Mouse (Mus musculus) heart, embryonic 11.5 days (tissue): ENCODE data around the gene Nhsl1. TPM values are rescaled to one million over a fixed set of nuclear protein-coding genes. Genes with fewer than 3 reads are reported as not detected.
A peak's percentile ranks its signal among the peaks of the same experiment; 100 is the strongest.

Experiments
- ATAC-seq: fragments of 200-750 bp; cut with Nextera tagmentation; replicated peaks from 2 replicates; pipeline ENCODE4 v1.8.0; 2017; ENCODE audit warnings: moderate library complexity; ENCODE audit not compliant: insufficient number of reproducible peaks, low FRiP score, low TSS enrichment
- H3K27ac ChIP-seq: fragments of 300-500 bp; sonication (generic); 2 replicates; pipeline ENCODE4 v1.5.1; 2014; ENCODE audit warnings: mild to moderate bottlenecking, low read depth, low read length
- H3K27me3 ChIP-seq: fragments of 300-500 bp; sonication (generic); 2 replicates; pipeline ENCODE4 v1.6.1; 2014; ENCODE audit warnings: mild to moderate bottlenecking, low read length, mixed read lengths; ENCODE audit not compliant: control insufficient read depth, insufficient read depth
- H3K36me3 ChIP-seq: fragments of 300-500 bp; sonication (generic); 2 replicates; pipeline ENCODE4 v1.6.1; 2014; ENCODE audit warnings: mild to moderate bottlenecking, low read length, moderate library complexity, mixed read lengths; ENCODE audit not compliant: control insufficient read depth, insufficient read depth
- H3K4me1 ChIP-seq: fragments of 300-500 bp; sonication (generic); 2 replicates; pipeline ENCODE4 v1.6.1; 2014; ENCODE audit warnings: low read length; ENCODE audit not compliant: control insufficient read depth, insufficient read depth
- H3K4me2 ChIP-seq: fragments of 300-500 bp; sonication (generic); 2 replicates; pipeline ENCODE4 v1.6.1; 2014; ENCODE audit warnings: mild to moderate bottlenecking, moderate library complexity
- H3K4me3 ChIP-seq: fragments of 300-500 bp; sonication (generic); 2 replicates; pipeline ENCODE4 v1.5.1; 2014; ENCODE audit warnings: low read depth, low read length
- H3K9ac ChIP-seq: fragments of 300-500 bp; sonication (generic); 2 replicates; pipeline ENCODE4 v1.6.1; 2014; ENCODE audit warnings: mild to moderate bottlenecking, low read depth, low read length, moderate library complexity
- H3K9me3 ChIP-seq: fragments of 300-500 bp; sonication (generic); replicated peaks from 2 replicates; pipeline ENCODE4 v1.6.1; 2016; ENCODE audit warnings: low read length; ENCODE audit not compliant: control insufficient read depth
- WGBS: fragments of 180-500 bp; shearing (Covaris S2); extraction: QIAGEN DNeasy Blood & Tissue Kit; methylation state at CpG from one replicate; pipeline ENCODE4 v1.1.7; 2014; ENCODE audit not compliant: insufficient replicate concordance; 5-methylcytosine and 5-hydroxymethylcytosine counted together
- polyA plus RNA-seq: library from polyadenylated mRNA; unstranded; fragments of >200 nt; fragmentation: Nextera tagmentation; extraction: Ambion mirVana; gene quantifications from 2 replicates; pipeline ENCODE4 v1.2.1, GENCODE M21; 2014

Nhsl1 gene
- polyA plus RNA-seq, 1 experiment from 2014 or later: 13.6 TPM

- no peak for ATAC-seq
- no peak overlapping the region for H3K27ac ChIP-seq
- no peaks in the 10 kb centered on the region for H3K27me3 ChIP-seq
- H3K9ac ChIP-seq: no peak overlapping the region
- no peak overlapping the region for H3K4me3 ChIP-seq
- H3K4me2 ChIP-seq: no peak overlapping the region
- WGBS: 76% methylated on average over 15 of the region's 15 CpGs
- H3K4me1 ChIP-seq: 0 out of 2 replicates have a peak, but pooled peaks cover 4% of the 10 kb centered on the region
- peaks cover 6% of the 10 kb centered on the region; the same call in 1 of the 2 replicates for H3K36me3 ChIP-seq
- H3K9me3 ChIP-seq: no peaks in the 10 kb centered on the region
Measured at GRCm38 (mm10) chr10:18525311-18525710, 206.5 kb downstream of the Nhsl1 start.

GRCm38 (mm10) chr10:18525726-18526125 is 206.9 kb downstream of the Nhsl1 start:
- Histone ChIP-seq H3K27ac (no peak overlapping the region), H3K4me2 (no peak overlapping the region), H3K36me3 (peaks cover 6% of the 10 kb centered on the region; the same call in 1 of the 2 replicates), H3K9me3 (no peaks in the 10 kb centered on the region), H3K27me3 (no peaks in the 10 kb centered on the region), H3K4me3 (no peak overlapping the region), H3K9ac (no peak overlapping the region), H3K4me1 (0 out of 2 replicates have a peak, but pooled peaks cover 4% of the 10 kb centered on the region)
- WGBS: 39% methylated on average over 9 of the region's 9 CpGs
- ATAC-seq: no peak

GRCm38 (mm10) chr10:18526184-18526850 is 207.5 kb downstream of the Nhsl1 start:
- Histone ChIP-seq H3K36me3 (peaks cover 7% of the 10 kb centered on the region), H3K27ac (no peak overlapping the region), H3K9ac (no peak overlapping the region), H3K4me1 (0 out of 2 replicates have a peak, but pooled peaks cover 4% of the 10 kb centered on the region), H3K9me3 (no peaks in the 10 kb centered on the region), H3K4me3 (no peak overlapping the region), H3K4me2 (no peak overlapping the region), H3K27me3 (no peaks in the 10 kb centered on the region)
- 0 out of 2 replicates have a peak, but pooled peaks have one; percentile 14 for ATAC-seq
- WGBS: 68% methylated on average over 22 of the region's 22 CpGs

- no peak overlapping the region for H3K27ac ChIP-seq
- H3K27me3 ChIP-seq: no peaks in the 10 kb centered on the region
- 0 out of 2 replicates have a peak, but pooled peaks cover 4% of the 10 kb centered on the region for H3K4me1 ChIP-seq
- H3K4me3 ChIP-seq: no peak overlapping the region
- no peak overlapping the region for H3K9ac ChIP-seq
- 70% methylated on average over 20 of the region's 20 CpGs for WGBS
- ATAC-seq: 0 out of 2 replicates have a peak, but pooled peaks have one; percentile 2
- H3K36me3 ChIP-seq: peaks cover 13% of the 10 kb centered on the region
- no peaks in the 10 kb centered on the region for H3K9me3 ChIP-seq
- H3K4me2 ChIP-seq: no peak overlapping the region
Measured at GRCm38 (mm10) chr10:18526851-18527675, 208.3 kb downstream of the Nhsl1 start.

GRCm38 (mm10) chr10:18527766-18528165 is 209.0 kb downstream of the Nhsl1 start:
- 0 out of 2 replicates have a peak, but pooled peaks cover 4% of the 10 kb centered on the region for H3K4me1 ChIP-seq
- H3K27ac ChIP-seq: no peak overlapping the region
- no peak overlapping the region for H3K9ac ChIP-seq
- H3K4me2 ChIP-seq: no peak overlapping the region
- no peaks in the 10 kb centered on the region for H3K27me3 ChIP-seq
- no peaks in the 10 kb centered on the region for H3K9me3 ChIP-seq
- WGBS: 73% methylated on average over 7 of the region's 7 CpGs
- ATAC-seq: no peak
- H3K4me3 ChIP-seq: no peak overlapping the region
- H3K36me3 ChIP-seq: peaks cover 13% of the 10 kb centered on the region

- H3K27ac ChIP-seq: no peak overlapping the region
- no peak overlapping the region for H3K4me2 ChIP-seq
Measured at GRCm38 (mm10) chr10:18528475-18528874, 209.7 kb downstream of the Nhsl1 start.

GRCm38 (mm10) chr10:18529177-18529576 is 210.4 kb downstream of the Nhsl1 start:
- ATAC-seq: no peak
- 74% methylated on average over 4 of the region's 4 CpGs for WGBS

More at GRCm38 (mm10) chr10:18528475-18528874, 209.7 kb downstream of the Nhsl1 start:
- no peaks in the 10 kb centered on the region for H3K9me3 ChIP-seq
- peaks cover 13% of the 10 kb centered on the region for H3K36me3 ChIP-seq
- H3K27me3 ChIP-seq: no peaks in the 10 kb centered on the region
- no peak overlapping the region for H3K9ac ChIP-seq
- ATAC-seq: no peak
- no peak overlapping the region for H3K4me3 ChIP-seq
- 0 out of 2 replicates have a peak, but pooled peaks cover 4% of the 10 kb centered on the region for H3K4me1 ChIP-seq
- 51% methylated on average over 5 of the region's 5 CpGs for WGBS

GRCm38 (mm10) chr10:18530161-18530560 is 211.4 kb downstream of the Nhsl1 start:
- Histone ChIP-seq H3K9me3 (no peaks in the 10 kb centered on the region), H3K4me2 (no peak overlapping the region), H3K4me3 (no peak overlapping the region), H3K27ac (no peak overlapping the region), H3K4me1 (0 out of 2 replicates have a peak, but pooled peaks cover 4% of the 10 kb centered on the region), H3K36me3 (peaks cover 10% of the 10 kb centered on the region), H3K9ac (no peak overlapping the region), H3K27me3 (no peaks in the 10 kb centered on the region)
- ATAC-seq: no peak
- 88% methylated on average over 4 of the region's 4 CpGs for WGBS

More at GRCm38 (mm10) chr10:18529177-18529576, 210.4 kb downstream of the Nhsl1 start:
- Histone ChIP-seq H3K4me2 (no peak overlapping the region), H3K27me3 (no peaks in the 10 kb centered on the region), H3K4me3 (no peak overlapping the region), H3K4me1 (0 out of 2 replicates have a peak, but pooled peaks cover 4% of the 10 kb centered on the region), H3K9me3 (no peaks in the 10 kb centered on the region), H3K9ac (no peak overlapping the region), H3K36me3 (peaks cover 10% of the 10 kb centered on the region), H3K27ac (no peak overlapping the region)
